Mouse (Mus musculus) intestine, postnatal 0 days (tissue): ENCODE measurements around the gene Sgo2a. TPM values are rescaled to one million over a fixed set of nuclear protein-coding genes. Genes with fewer than 3 reads are reported as not detected.

Source experiments
- ATAC-seq: fragments of 200-750 bp; cut with Nextera tagmentation; 2 replicates; pipeline ENCODE4 v1.8.0; 2017; ENCODE audit warnings: mild to moderate bottlenecking, moderate TSS enrichment, moderate library complexity
- H3K27ac ChIP-seq: fragments of 300-500 bp; sonication (generic); 2 replicates; pipeline ENCODE4 v1.5.1; 2014; ENCODE audit warnings: mild to moderate bottlenecking, low read depth, low read length, moderate library complexity
- H3K27me3 ChIP-seq: fragments of 300-500 bp; sonication (generic); replicated peaks from 2 replicates; pipeline ENCODE4 v1.6.1; 2014; ENCODE audit warnings: low read length, mixed read lengths; ENCODE audit not compliant: control insufficient read depth, insufficient read depth
- H3K36me3 ChIP-seq: fragments of 300-500 bp; sonication (generic); 2 replicates; pipeline ENCODE4 v1.6.1; 2014; ENCODE audit warnings: mild to moderate bottlenecking, moderate library complexity; ENCODE audit not compliant: control insufficient read depth, insufficient read depth
- H3K4me1 ChIP-seq: fragments of 300-500 bp; sonication (generic); replicated peaks from 2 replicates; pipeline ENCODE4 v1.6.1; 2014; ENCODE audit warnings: antibody characterized with exemption, low read length, mixed read lengths; ENCODE audit not compliant: control insufficient read depth, insufficient read depth
- H3K4me2 ChIP-seq: fragments of 300-500 bp; sonication (generic); replicated peaks from 2 replicates; pipeline ENCODE4 v1.6.1; 2014; ENCODE audit warnings: low read depth, mild to moderate bottlenecking, moderate library complexity
- H3K4me3 ChIP-seq: fragments of 300-500 bp; sonication (generic); 2 replicates; pipeline ENCODE4 v1.5.1; 2014; ENCODE audit warnings: low read depth, low read length
- H3K9ac ChIP-seq: fragments of 300-500 bp; sonication (generic); 2 replicates; pipeline ENCODE4 v1.6.1; 2014; ENCODE audit warnings: mild to moderate bottlenecking, low read depth, low read length
- H3K9me3 ChIP-seq: fragments of 300-500 bp; sonication (generic); 2 replicates; pipeline ENCODE4 v1.6.1; 2016; ENCODE audit warnings: mixed run types; ENCODE audit not compliant: control insufficient read depth
- CTCF ChIP-seq: sonication (generic); IDR thresholded peaks from 2 replicates; pipeline ENCODE4 v1.5.1; 2016; ENCODE audit warnings: low read depth, mild to moderate bottlenecking, control low read depth, antibody characterized with exemption, moderate library complexity
- WGBS: fragments of 180-500 bp; shearing (Covaris S2); extraction: QIAGEN DNeasy Blood & Tissue Kit; methylation state at CpG from one replicate; pipeline ENCODE4 v1.1.7; 2014; 5-methylcytosine and 5-hydroxymethylcytosine counted together
- polyA plus RNA-seq: library from polyadenylated mRNA; unstranded; fragments of >200 nt; fragmentation: Nextera tagmentation; extraction: Ambion mirVana; gene quantifications from 2 replicates; pipeline ENCODE4 v1.2.1, GENCODE M21; 2015

Gene Sgo2a
- 3.3 and 4.4 TPM in 2 replicates for polyA plus RNA-seq

GRCm38 (mm10) chr1:57995432-57996132 is at the start of gene Sgo2a:
Gene Sgo2a (plus strand): TSS chr1:57995971.
- peak within 1 kb of the TSS; percentile 90 for H3K4me2 ChIP-seq
- no peaks in the 10 kb centered on the region for H3K36me3 ChIP-seq
- WGBS: 6% methylated on average over 30 of the region's 30 CpGs
- H3K27me3 ChIP-seq: no peaks in the 10 kb centered on the region
- H3K9me3 ChIP-seq: no peaks in the 10 kb centered on the region
- TF ChIP-seq CTCF: no peak
- ATAC-seq: peak; percentile 94
- peak within 1 kb of the TSS; percentile 61 for H3K9ac ChIP-seq
- H3K4me1 ChIP-seq: no peaks in the 10 kb centered on the region; the same call in 1 of the 2 replicates
- H3K4me3 ChIP-seq: peak within 1 kb of the TSS; percentile 78
- no peak within 1 kb of the TSS; the same call in 1 of the 2 replicates for H3K27ac ChIP-seq

- WGBS: 26% methylated on average over 2 of the region's 2 CpGs
- no peak for TF ChIP-seq CTCF
These were observed 48.0 kb upstream of the Sgo2a start for GRCm38 (mm10) chr1:57947552-57948347.

GRCm38 (mm10) chr1:57949195-57949594 is 46.6 kb upstream of the Sgo2a start:
- no peak for ATAC-seq
- Histone ChIP-seq H3K4me1 (no peaks in the 10 kb centered on the region), H3K27ac (no peak overlapping the region), H3K9me3 (no peaks in the 10 kb centered on the region), H3K36me3 (peaks cover 23% of the 10 kb centered on the region), H3K4me3 (no peak overlapping the region), H3K27me3 (no peaks in the 10 kb centered on the region), H3K4me2 (no peak overlapping the region), H3K9ac (no peak overlapping the region)
- 16% methylated on average over 1 of the region's 1 CpGs for WGBS
- TF ChIP-seq CTCF: peak; percentile 83

More at GRCm38 (mm10) chr1:57947552-57948347, 48.0 kb upstream of the Sgo2a start:
- no peak for ATAC-seq
- Histone ChIP-seq H3K9ac (no peak overlapping the region), H3K4me3 (no peak overlapping the region), H3K4me2 (no peak overlapping the region), H3K27me3 (no peaks in the 10 kb centered on the region), H3K36me3 (peaks cover 12% of the 10 kb centered on the region; the same call in 1 of the 2 replicates), H3K9me3 (no peaks in the 10 kb centered on the region), H3K27ac (no peak overlapping the region), H3K4me1 (no peaks in the 10 kb centered on the region)

GRCm38 (mm10) chr1:57949716-57950115 is 46.1 kb upstream of the Sgo2a start:
- Histone ChIP-seq H3K36me3 (peaks cover 28% of the 10 kb centered on the region), H3K9me3 (no peaks in the 10 kb centered on the region), H3K27me3 (no peaks in the 10 kb centered on the region), H3K4me3 (no peak overlapping the region), H3K27ac (no peak overlapping the region), H3K4me1 (no peaks in the 10 kb centered on the region), H3K9ac (no peak overlapping the region), H3K4me2 (no peak overlapping the region)
- no peak for TF ChIP-seq CTCF
- 85% methylated on average over 5 of the region's 5 CpGs for WGBS
- ATAC-seq: no peak

GRCm38 (mm10) chr1:57952509-57952908 is 43.3 kb upstream of the Sgo2a start:
- Histone ChIP-seq H3K27ac (no peak overlapping the region), H3K27me3 (no peaks in the 10 kb centered on the region), H3K9me3 (no peaks in the 10 kb centered on the region), H3K4me3 (no peak overlapping the region), H3K36me3 (peaks cover 38% of the 10 kb centered on the region), H3K4me2 (no peak overlapping the region), H3K9ac (no peak overlapping the region), H3K4me1 (no peaks in the 10 kb centered on the region)
- TF ChIP-seq CTCF: no peak
- no peak for ATAC-seq
- WGBS: 94% methylated on average over 4 of the region's 4 CpGs

- Histone ChIP-seq H3K4me1 (no peaks in the 10 kb centered on the region), H3K4me2 (no peak overlapping the region), H3K27ac (no peak overlapping the region), H3K27me3 (no peaks in the 10 kb centered on the region), H3K9me3 (no peaks in the 10 kb centered on the region), H3K9ac (no peak overlapping the region), H3K36me3 (peaks cover 39% of the 10 kb centered on the region), H3K4me3 (no peak overlapping the region)
- no peak for TF ChIP-seq CTCF
- no peak for ATAC-seq
- 85% methylated on average over 16 of the region's 16 CpGs for WGBS
These were observed 42.0 kb upstream of the Sgo2a start for GRCm38 (mm10) chr1:57953586-57954375.
